ENCODE assay signal across 26 mouse cellular contexts in genomic region chr5:130197981-130198380, GRCm38 (mm10). TPM values are rescaled to one million over a fixed set of nuclear protein-coding genes. Genes with fewer than 3 reads are reported as not detected.
DNase-seq lines count a peak whose midpoint lies in the region; ATAC-seq lines count a peak whose summit lies in the region.
"Had no signal": no experiment of that assay in that cellular context is flagged by ENCODE, and none has a peak within 500 bp of the region (broad histone marks: within the 10 kb centered on the region; RNA-seq: fewer than 3 reads in every experiment).

No protein-coding gene starts in this region.

- DNase-seq in gastrocnemius, adult 8-10 months (ENCODE audit: low spot score in 2 of 2) = peak; percentile 30 to 35
- DNase-seq in gastrocnemius, postnatal 10 days = no peak
- DNase-seq in kidney, postnatal 25 days = no peak
- peak; percentile 94 for DNase-seq in skeletal muscle tissue, adult 2 months (ENCODE audit: low read depth, low spot score)
- DNase-seq in layer of hippocampus, adult 8-10 months (ENCODE audit: low spot score in 2 of 2) = no peak
- DNase-seq: adrenal gland, postnatal 10 days; adrenal gland, postnatal 36 days; cerebellum, adult 18-20 months; cerebellum, adult 9-10 months; cerebellum, postnatal 14 days; gastrocnemius, postnatal 14 days; heart, adult 2 months; heart, postnatal 14 days; heart, postnatal 4 days had no signal

- WGBS in kidney, embryonic 16.5 days = 67% methylated on average over 7 of the region's 7 CpGs

- no peaks in the 10 kb centered on the region for H3K9me3 ChIP-seq in kidney, embryonic 16.5 days (ENCODE audit: low read length)
- H3K9me3 ChIP-seq: forebrain, embryonic 10.5 days; forebrain, embryonic 13.5 days; G1E; heart, embryonic 10.5 days; heart, embryonic 13.5 days had no signal

- ATAC-seq in kidney, embryonic 16.5 days (ENCODE audit: low FRiP score, low TSS enrichment) = no peak
- ATAC-seq: CD4-positive, CD25-positive, alpha-beta regulatory T cell, adult 4 months; forebrain, embryonic 13.5 days; forebrain, embryonic 16.5 days; hindbrain, postnatal 0 days; inflammation-experienced regulatory T-cells, adult 6 months; Patski had no signal

- H3K4me3 ChIP-seq in kidney, embryonic 16.5 days (ENCODE audit: low read length) = no peak overlapping the region
- H3K4me3 ChIP-seq: forebrain, embryonic 10.5 days; forebrain, embryonic 13.5 days; heart, adult 2 months; heart, embryonic 10.5 days; heart, embryonic 13.5 days had no signal

- no peak overlapping the region for H3K9ac ChIP-seq in kidney, embryonic 16.5 days (replicated peaks; ENCODE audit: low read length)
- H3K9ac ChIP-seq: forebrain, embryonic 13.5 days; heart, embryonic 13.5 days; hindbrain, embryonic 14.5 days had no signal

- peaks cover 35% of the 10 kb centered on the region for H3K36me3 ChIP-seq in kidney, embryonic 16.5 days (ENCODE audit: insufficient read depth, low read length)

- peak overlapping the region; percentile 25; the same call in 1 of the 2 replicates for H3K27ac ChIP-seq in kidney, embryonic 16.5 days (ENCODE audit: low read length)
- H3K27ac ChIP-seq: forebrain, embryonic 10.5 days; forebrain, embryonic 13.5 days; heart, adult 2 months; heart, embryonic 10.5 days; heart, embryonic 13.5 days; hindbrain, embryonic 14.5 days; hindbrain, postnatal 0 days had no signal

- no peaks in the 10 kb centered on the region for H3K4me1 ChIP-seq in kidney, embryonic 16.5 days (ENCODE audit: insufficient read depth, low read length)
- H3K4me1 ChIP-seq: forebrain, embryonic 10.5 days; forebrain, embryonic 13.5 days had no signal

- H3K27me3 ChIP-seq in kidney, embryonic 16.5 days (ENCODE audit: insufficient read depth, low read length) = no peaks in the 10 kb centered on the region
- H3K27me3 ChIP-seq: forebrain, embryonic 13.5 days; heart, embryonic 13.5 days; Patski had no signal

- no peak overlapping the region for H3K4me2 ChIP-seq in kidney, embryonic 16.5 days (replicated peaks; ENCODE audit: low read depth, low read length)
- H3K4me2 ChIP-seq: forebrain, embryonic 13.5 days; heart, embryonic 13.5 days; hindbrain, embryonic 14.5 days had no signal

RNA-seq across cellular contexts. Expression of gene Tmem248, which starts 18.9 kb away (rescaled TPM):
- total RNA-seq in gastrocnemius, adult 8-10 months (2022) = 10 to 100 TPM; 52.7 to 61.0 (median 55.8) TPM
- total RNA-seq in gastrocnemius, postnatal 10 days (2021) = 10 to 100 TPM; 25.2 to 29.9 TPM
- polyA plus RNA-seq in kidney, embryonic 16.5 days (2015; fragmentation: Nextera tagmentation; extraction: Ambion mirVana) = 33.4 and 35.1 TPM in 2 replicates
- total RNA-seq in layer of hippocampus, adult 8-10 months (2022) = 10 to 100 TPM; 40.7 to 43.8 (median 41.8) TPM

RNA-seq across cellular contexts. Expression of gene Rabgef1, which starts 26.4 kb away (rescaled TPM):
- 100 to 1,000 TPM in 3 of 4 experiments, 10 to 100 TPM in 1; 94.6 to 134 (median 116) TPM for total RNA-seq in gastrocnemius, adult 8-10 months (2022)
- total RNA-seq in gastrocnemius, postnatal 10 days (2021) = 10 to 100 TPM; 33.3 to 39.3 TPM
- 32.6 and 33.2 TPM in 2 replicates for polyA plus RNA-seq in kidney, embryonic 16.5 days (2015; fragmentation: Nextera tagmentation; extraction: Ambion mirVana)
- 10 to 100 TPM; 48.9 to 51.9 (median 49.3) TPM for total RNA-seq in layer of hippocampus, adult 8-10 months (2022)

RNA-seq across cellular contexts. Expression of gene Kctd7, which starts 53.3 kb away (rescaled TPM):
- total RNA-seq in gastrocnemius, adult 8-10 months (2022) = 1 to 10 TPM; 2.0 to 4.1 (median 3.5) TPM
- 1 to 10 TPM; 3.9 to 5.7 TPM for total RNA-seq in gastrocnemius, postnatal 10 days (2021)
- polyA plus RNA-seq in kidney, embryonic 16.5 days (2015; fragmentation: Nextera tagmentation; extraction: Ambion mirVana) = 5.9 and 6.3 TPM in 2 replicates
- 10 to 100 TPM; 11.4 to 18.4 (median 12.8) TPM for total RNA-seq in layer of hippocampus, adult 8-10 months (2022)

RNA-seq across cellular contexts. Expression of gene Sbds, which starts 57.3 kb away (rescaled TPM):
- 10 to 100 TPM; 26.8 to 34.1 (median 28.8) TPM for total RNA-seq in gastrocnemius, adult 8-10 months (2022)
- 10 to 100 TPM; 25.8 to 31.6 TPM for total RNA-seq in gastrocnemius, postnatal 10 days (2021)
- 72.2 and 77.6 TPM in 2 replicates for polyA plus RNA-seq in kidney, embryonic 16.5 days (2015; fragmentation: Nextera tagmentation; extraction: Ambion mirVana)
- 10 to 100 TPM; 74.0 to 79.4 (median 77.6) TPM for total RNA-seq in layer of hippocampus, adult 8-10 months (2022)

RNA-seq across cellular contexts. Expression of gene Tyw1, which starts 57.4 kb away (rescaled TPM):
- 10 to 100 TPM in 2 of 4 experiments, 1 to 10 TPM in 2; 9.6 to 13.8 (median 11.3) TPM for total RNA-seq in gastrocnemius, adult 8-10 months (2022)
- 1 to 10 TPM; 9.1 to 9.3 TPM for total RNA-seq in gastrocnemius, postnatal 10 days (2021)
- polyA plus RNA-seq in kidney, embryonic 16.5 days (2015; fragmentation: Nextera tagmentation; extraction: Ambion mirVana) = 30.2 and 34.1 TPM in 2 replicates
- total RNA-seq in layer of hippocampus, adult 8-10 months (2022) = 10 to 100 TPM; 15.4 to 19.8 (median 16.6) TPM

Comparison
In these comparisons a context has a peak if more than half of its experiments do, and no peak if none do; other contexts are left out.
1. DNase-seq: peak in gastrocnemius, adult 8-10 months (2 of 2) and skeletal muscle tissue, adult 2 months (single experiment); none in gastrocnemius, postnatal 10 days (single experiment), kidney, postnatal 25 days (0 of 2) and layer of hippocampus, adult 8-10 months (0 of 2).